16 mouse cellular contexts compared by ENCODE assay signal in the genomic region with DNA sequence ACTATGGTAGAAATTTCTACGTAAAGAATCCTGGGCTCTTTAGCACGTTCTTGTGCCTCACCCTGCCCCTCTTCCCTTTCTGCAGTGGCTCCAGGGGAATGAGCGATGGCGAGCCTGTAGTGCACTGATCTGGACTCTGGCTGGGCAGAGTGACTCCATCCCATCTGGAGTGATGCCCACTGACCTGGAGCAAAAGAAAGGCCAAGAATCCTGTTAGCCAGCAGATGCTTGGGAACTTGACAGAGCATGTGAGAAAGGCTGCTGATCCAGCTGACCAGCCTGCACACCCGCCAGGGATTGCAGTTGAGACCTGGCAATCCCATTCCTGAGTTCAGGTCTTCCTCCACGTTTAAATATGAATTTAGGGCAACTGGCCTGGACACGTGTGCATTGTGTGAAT.
DNase-seq lines count a peak whose midpoint lies in the region; ATAC-seq and TF ChIP-seq lines count a peak whose summit lies in the region.
"Had no signal": no experiment of that assay in that cellular context is flagged by ENCODE, and none has a peak within 500 bp of the region (broad histone marks: within the 10 kb centered on the region; RNA-seq: fewer than 3 reads in every experiment).

No protein-coding gene starts in this region.

- no peak overlapping the region for H3K4me2 ChIP-seq in lung, embryonic 14.5 days
- no peak overlapping the region for H3K4me2 ChIP-seq in lung, postnatal 0 days (replicated peaks; ENCODE audit: low read depth, low read length)
- H3K4me2 ChIP-seq: heart, embryonic 13.5 days; liver, embryonic 15.5 days had no signal

- peak; percentile 8 for DNase-seq in heart, postnatal 4 days
- DNase-seq in heart, adult 8-10 months (ENCODE audit: low spot score): no peak
- DNase-seq in lung, embryonic 14.5 days: peak; percentile 2
- no peak for DNase-seq in lung, postnatal 0 days (ENCODE audit: low spot score)
- DNase-seq in kidney, adult 2 months: peak; percentile 60
- peak; percentile 24 for DNase-seq in kidney, postnatal 14 days
- DNase-seq in embryo, embryonic 11 days: no peak
- no peak for DNase-seq in left cerebral cortex, adult 8-10 months (ENCODE audit: low spot score in 2 of 2)
- DNase-seq: adrenal gland, postnatal 36 days; right cerebral cortex, postnatal 4 days; thymus, postnatal 4 days had no signal

- no peak overlapping the region for H3K27ac ChIP-seq in lung, embryonic 14.5 days (ENCODE audit: low read depth)
- no peak overlapping the region for H3K27ac ChIP-seq in lung, postnatal 0 days (ENCODE audit: low read length)
- H3K27ac ChIP-seq in kidney, adult 2 months (ENCODE audit: insufficient read depth, low read depth, low read length): no peak overlapping the region
- H3K27ac ChIP-seq: heart, embryonic 13.5 days; limb, embryonic 10.5 days; liver, embryonic 15.5 days had no signal

- H3K9me3 ChIP-seq in lung, embryonic 14.5 days (ENCODE audit: low read depth, low read length): no peaks in the 10 kb centered on the region
- H3K9me3 ChIP-seq in lung, postnatal 0 days (ENCODE audit: low read length): no peaks in the 10 kb centered on the region
- H3K9me3 ChIP-seq: limb, embryonic 10.5 days; liver, embryonic 15.5 days had no signal

- H3K4me3 ChIP-seq in lung, embryonic 14.5 days (ENCODE audit: low read depth, low read length): no peak overlapping the region
- no peak overlapping the region for H3K4me3 ChIP-seq in lung, postnatal 0 days (ENCODE audit: low read depth, low read length)
- no peak overlapping the region for H3K4me3 ChIP-seq in kidney, adult 2 months (ENCODE audit: insufficient read depth, low read depth, low read length)
- H3K4me3 ChIP-seq: heart, embryonic 13.5 days; limb, embryonic 10.5 days; liver, embryonic 15.5 days had no signal

- ATAC-seq in lung, embryonic 14.5 days (ENCODE audit: insufficient read depth): no peak
- ATAC-seq in lung, postnatal 0 days: no peak
- ATAC-seq: activated CD4-positive, CD25-positive, alpha-beta regulatory T cell, adult 4 months; forebrain, embryonic 14.5 days had no signal

- H3K4me1 ChIP-seq in lung, embryonic 14.5 days (ENCODE audit: insufficient read depth): no peaks in the 10 kb centered on the region
- H3K4me1 ChIP-seq in lung, postnatal 0 days (ENCODE audit: insufficient read depth, low read depth, low read length): no peaks in the 10 kb centered on the region
- no peaks in the 10 kb centered on the region for H3K4me1 ChIP-seq in kidney, adult 2 months (ENCODE audit: control insufficient read depth, insufficient read depth, low read length)
- H3K4me1 ChIP-seq: heart, embryonic 13.5 days; limb, embryonic 10.5 days; liver, embryonic 15.5 days had no signal

- TF ChIP-seq EP300 in lung, postnatal 0 days (IDR thresholded peaks at IDR 0.05): no peak

- WGBS in lung, embryonic 14.5 days: 69% methylated on average over 7 of the region's 7 CpGs
- WGBS in lung, postnatal 0 days: 71% methylated on average over 7 of the region's 7 CpGs
- WGBS in kidney, adult 2 months: 43% methylated on average over 7 of the region's 7 CpGs

- H3K9ac ChIP-seq in lung, embryonic 14.5 days: no peak overlapping the region
- no peak overlapping the region for H3K9ac ChIP-seq in lung, postnatal 0 days (replicated peaks; ENCODE audit: low read depth)
- H3K9ac ChIP-seq: heart, embryonic 13.5 days; liver, embryonic 15.5 days had no signal

- TF ChIP-seq CTCF in lung, embryonic 14.5 days (IDR thresholded peaks at IDR 0.05; ENCODE audit: low read depth): no peak
- no peak for TF ChIP-seq CTCF in lung, postnatal 0 days (IDR thresholded peaks at IDR 0.05)
- TF ChIP-seq CTCF in kidney, adult 2 months (conservative IDR thresholded peaks at IDR 0.05; ENCODE audit: insufficient read depth, insufficient read length, low read depth, low read length): no peak

- no peaks in the 10 kb centered on the region for H3K36me3 ChIP-seq in lung, embryonic 14.5 days (ENCODE audit: insufficient read depth)
- no peaks in the 10 kb centered on the region for H3K36me3 ChIP-seq in lung, postnatal 0 days (ENCODE audit: insufficient read depth, low read length)
- H3K36me3 ChIP-seq in kidney, adult 2 months (ENCODE audit: control insufficient read depth, insufficient read depth, low read length): no peaks in the 10 kb centered on the region
- H3K36me3 ChIP-seq: heart, embryonic 13.5 days; limb, embryonic 10.5 days; liver, embryonic 15.5 days had no signal

- H3K27me3 ChIP-seq in lung, embryonic 14.5 days (ENCODE audit: insufficient read depth, low read length): no peaks in the 10 kb centered on the region
- no peaks in the 10 kb centered on the region for H3K27me3 ChIP-seq in lung, postnatal 0 days (replicated peaks; ENCODE audit: insufficient read depth, low read length)
- H3K27me3 ChIP-seq in kidney, adult 2 months (replicated peaks; ENCODE audit: control insufficient read depth, insufficient read depth, low read length): no peaks in the 10 kb centered on the region
- H3K27me3 ChIP-seq: heart, embryonic 13.5 days; liver, embryonic 15.5 days had no signal

- TF ChIP-seq POLR2A in kidney, adult 2 months (IDR thresholded peaks at IDR 0.05; ENCODE audit: low read depth, low read length): no peak

Comparison
In these comparisons a context has a peak if more than half of its experiments do, and no peak if none do; other contexts are left out.
1. DNase-seq: peak in heart, postnatal 4 days (single experiment), lung, embryonic 14.5 days (single experiment), kidney, adult 2 months (single experiment) and kidney, postnatal 14 days (single experiment); none in heart, adult 8-10 months (single experiment), lung, postnatal 0 days (single experiment), embryo, embryonic 11 days (single experiment) and left cerebral cortex, adult 8-10 months (0 of 2).